Mouse (Mus musculus) heart, postnatal 10 days (tissue): Measurements from ENCODE around the gene Sspn. TPM values are rescaled to one million over a fixed set of nuclear protein-coding genes. Genes with fewer than 3 reads are reported as not detected.
A peak's percentile ranks its signal among the peaks of the same experiment; 100 is the strongest.

Source experiments
- DNase-seq, 2 experiments: peaks; one replicate each; pipeline ENCODE4 v3.0.0; 2021
- intact Hi-C: fragments of 180-260 bp; cut with DNase I; formaldehyde crosslinking; loops from one replicate; pipeline ENCODE4 v1.15.1; 2025
- total RNA-seq, 2 experiments: library from RNA; stranded (reverse); gene quantifications; 2 replicates each; pipeline ENCODE4 v1.2.3; 2021

Gene Sspn
- total RNA-seq, 2 experiments from 2014 or later, result 122 to 147 TPM

GRCm38 (mm10) chr6:145934001-145934696 lies 2.7 kb downstream of the Sspn start:
- peak; percentile 88 to 90 for DNase-seq
- intact Hi-C loops, result loop anchor here (1.0 to 2.0 kb wide), 2 partner anchors 21 to 68 kb away; no protein-coding TSS in a partner anchor

- intact Hi-C loops, result loop anchor here (1.0 to 2.0 kb wide), 2 partner anchors 20 to 68 kb away; no protein-coding TSS in a partner anchor
- peak; percentile 47 to 56 for DNase-seq
These were observed 3.3 kb downstream of the Sspn start for GRCm38 (mm10) chr6:145934697-145935240.

- peak in 1 of 2 experiments; percentile 42 for DNase-seq
- intact Hi-C loops, result loop anchor here (2.0 kb wide), 1 partner anchor 19 kb away; no protein-coding TSS in a partner anchor
These were observed 4.5 kb downstream of the Sspn start for GRCm38 (mm10) chr6:145935912-145936311.

GRCm38 (mm10) chr6:145936511-145936910 lies 5.1 kb downstream of the Sspn start:
- intact Hi-C loops, result no loop called here
- DNase-seq, result no peak

GRCm38 (mm10) chr6:145940852-145941251 lies 9.4 kb downstream of the Sspn start:
- intact Hi-C loops, result no loop called here
- no peak for DNase-seq

- intact Hi-C loops, result no loop called here
- DNase-seq, result no peak
These were observed 11.0 kb downstream of the Sspn start for GRCm38 (mm10) chr6:145942263-145942966.

GRCm38 (mm10) chr6:145943414-145943813 lies 12.0 kb downstream of the Sspn start:
- intact Hi-C loops, result no loop called here
- no peak for DNase-seq

GRCm38 (mm10) chr6:145945700-145946344 lies 14.4 kb downstream of the Sspn start:
- no peak for DNase-seq
- intact Hi-C loops, result no loop called here

- DNase-seq, result no peak
- intact Hi-C loops, result no loop called here
These were observed 17.6 kb downstream of the Sspn start for GRCm38 (mm10) chr6:145949049-145949448.

- no peak for DNase-seq
- intact Hi-C loops, result loop anchor here (10.0 kb wide), 1 partner anchor 324 kb away; no protein-coding TSS in a partner anchor
These were observed 19.2 kb downstream of the Sspn start for GRCm38 (mm10) chr6:145950626-145951025.

- DNase-seq, result no peak
- intact Hi-C loops, result loop anchor here (10.0 kb wide), 1 partner anchor 322 kb away; no protein-coding TSS in a partner anchor
These were observed 21.2 kb downstream of the Sspn start for GRCm38 (mm10) chr6:145952594-145952993.

GRCm38 (mm10) chr6:145953121-145953896 lies 21.9 kb downstream of the Sspn start:
- DNase-seq, result peak in 1 of 2 experiments; percentile 53
- intact Hi-C loops, result loop anchor here (10.0 kb wide), 1 partner anchor 321 kb away; no protein-coding TSS in a partner anchor

- peak; percentile 53 to 66 for DNase-seq
- intact Hi-C loops, result loop anchor here (10.0 kb wide), 1 partner anchor 317 kb away; no protein-coding TSS in a partner anchor
These were observed 26.1 kb downstream of the Sspn start for GRCm38 (mm10) chr6:145957427-145957965.

- DNase-seq, result peak in 1 of 2 experiments; percentile 35
- intact Hi-C loops, result loop anchor here (10.0 kb wide), 1 partner anchor 317 kb away; no protein-coding TSS in a partner anchor
These were observed 26.6 kb downstream of the Sspn start for GRCm38 (mm10) chr6:145958070-145958469.

GRCm38 (mm10) chr6:145961047-145961446 lies 29.6 kb downstream of the Sspn start:
- intact Hi-C loops, result loop anchor here (10.0 kb wide), 1 partner anchor 96 kb away; the partner anchor contains the start of gene Bhlhe41
- DNase-seq, result no peak

- peak in 1 of 2 experiments; percentile 62 for DNase-seq
- intact Hi-C loops, result loop anchor here (10.0 kb wide), 1 partner anchor 99 kb away; the partner anchor contains the start of gene Bhlhe41
These were observed 32.5 kb downstream of the Sspn start for GRCm38 (mm10) chr6:145963966-145964365.

GRCm38 (mm10) chr6:145967693-145968092 lies 36.3 kb downstream of the Sspn start:
- DNase-seq, result no peak
- intact Hi-C loops, result loop anchor here (10.0 kb wide), 1 partner anchor 103 kb away; the partner anchor contains the start of gene Bhlhe41

GRCm38 (mm10) chr6:145968301-145968818 lies 36.9 kb downstream of the Sspn start:
- peak; percentile 71 to 73 for DNase-seq
- intact Hi-C loops, result loop anchor here (10.0 kb wide), 1 partner anchor 104 kb away; the partner anchor contains the start of gene Bhlhe41

- no peak for DNase-seq
- intact Hi-C loops, result loop anchor here (10.0 kb wide), 1 partner anchor 104 kb away; the partner anchor contains the start of gene Bhlhe41
These were observed 37.4 kb downstream of the Sspn start for GRCm38 (mm10) chr6:145968821-145969220.
